Mouse (Mus musculus): Measurements from ENCODE around the gene Crebrf. TPM values are rescaled to one million over a fixed set of nuclear protein-coding genes. Genes with fewer than 3 reads are reported as not detected.

Gene Crebrf
- polyA plus RNA-seq, 1 experiment from 2014 or later, result 21.4 TPM

- no peak for DNase-seq (ENCODE audit: low spot score)
Measured at GRCm38 (mm10) chr17:26705463-26706359, 9.7 kb upstream of the Crebrf start.

- no peak for DNase-seq (ENCODE audit: low spot score)
Measured at GRCm38 (mm10) chr17:26707066-26707465, 8.4 kb upstream of the Crebrf start.

- no peak for DNase-seq (ENCODE audit: low spot score)
Measured at GRCm38 (mm10) chr17:26708499-26708898, 7.0 kb upstream of the Crebrf start.

- no peak for DNase-seq (ENCODE audit: low spot score)
Measured at GRCm38 (mm10) chr17:26708993-26709590, 6.4 kb upstream of the Crebrf start.

- DNase-seq (ENCODE audit: low spot score), result no peak
Measured at GRCm38 (mm10) chr17:26710049-26710448, 5.4 kb upstream of the Crebrf start.

GRCm38 (mm10) chr17:26715916-26716717, 667 bp downstream of the Crebrf start:
- DNase-seq (ENCODE audit: low spot score), result peak; percentile 98

GRCm38 (mm10) chr17:26717868-26718267, 2.4 kb downstream of the Crebrf start:
- no peak for DNase-seq (ENCODE audit: low spot score)

GRCm38 (mm10) chr17:26719405-26719804, 4.0 kb downstream of the Crebrf start:
- no peak for DNase-seq (ENCODE audit: low spot score)

- DNase-seq (ENCODE audit: low spot score), result no peak
Measured at GRCm38 (mm10) chr17:26721802-26722201, 6.4 kb downstream of the Crebrf start.

- DNase-seq (ENCODE audit: low spot score), result no peak
Measured at GRCm38 (mm10) chr17:26724790-26725189, 9.3 kb downstream of the Crebrf start.

- DNase-seq (ENCODE audit: low spot score), result no peak
Measured at GRCm38 (mm10) chr17:26726674-26727073, 11.2 kb downstream of the Crebrf start.

- DNase-seq (ENCODE audit: low spot score), result no peak
Measured at GRCm38 (mm10) chr17:26727110-26727755, 11.8 kb downstream of the Crebrf start.

- DNase-seq (ENCODE audit: low spot score), result no peak
Measured at GRCm38 (mm10) chr17:26742581-26742980, 27.1 kb downstream of the Crebrf start.

- no peak for DNase-seq (ENCODE audit: low spot score)
Measured at GRCm38 (mm10) chr17:26743294-26743693, 27.8 kb downstream of the Crebrf start.

- DNase-seq (ENCODE audit: low spot score), result no peak
Measured at GRCm38 (mm10) chr17:26749975-26750374, 34.5 kb downstream of the Crebrf start.

- peak; percentile 33 for DNase-seq (ENCODE audit: low spot score)
Measured at GRCm38 (mm10) chr17:26752297-26752696, 36.8 kb downstream of the Crebrf start.

- DNase-seq (ENCODE audit: low spot score), result no peak
Measured at GRCm38 (mm10) chr17:26753476-26753875, 38.0 kb downstream of the Crebrf start.

- DNase-seq (ENCODE audit: low spot score), result no peak
Measured at GRCm38 (mm10) chr17:26767100-26767753, 51.8 kb downstream of the Crebrf start.

GRCm38 (mm10) chr17:26767754-26768124, 52.3 kb downstream of the Crebrf start:
- DNase-seq (ENCODE audit: low spot score), result no peak

- no peak for DNase-seq (ENCODE audit: low spot score)
Measured at GRCm38 (mm10) chr17:26776211-26776610, 60.8 kb downstream of the Crebrf start.

- DNase-seq (ENCODE audit: low spot score), result no peak
Measured at GRCm38 (mm10) chr17:26778001-26778400, 62.6 kb downstream of the Crebrf start.
